Mouse (Mus musculus) pancreas, adult 10 weeks (tissue): Measurements from ENCODE around the gene Rasl11a. TPM values are rescaled to one million over a fixed set of nuclear protein-coding genes. Genes with fewer than 3 reads are reported as not detected.

ENCODE experiments used
- polyA plus RNA-seq: library from polyadenylated mRNA; stranded (reverse); fragments of 350-450 nt; fragmentation: Illumina TruSeq; extraction: RNeasy Lipid Tissue Mini Kit (QIAGEN cat#74804); gene quantifications from one replicate; pipeline ENCODE4 v1.2.3, GENCODE M21; 2015; ENCODE audit warnings: low read depth, low replicate concordance; ENCODE audit not compliant: insufficient read depth

Rasl11a gene
- 4.7 TPM for polyA plus RNA-seq

DNA sequence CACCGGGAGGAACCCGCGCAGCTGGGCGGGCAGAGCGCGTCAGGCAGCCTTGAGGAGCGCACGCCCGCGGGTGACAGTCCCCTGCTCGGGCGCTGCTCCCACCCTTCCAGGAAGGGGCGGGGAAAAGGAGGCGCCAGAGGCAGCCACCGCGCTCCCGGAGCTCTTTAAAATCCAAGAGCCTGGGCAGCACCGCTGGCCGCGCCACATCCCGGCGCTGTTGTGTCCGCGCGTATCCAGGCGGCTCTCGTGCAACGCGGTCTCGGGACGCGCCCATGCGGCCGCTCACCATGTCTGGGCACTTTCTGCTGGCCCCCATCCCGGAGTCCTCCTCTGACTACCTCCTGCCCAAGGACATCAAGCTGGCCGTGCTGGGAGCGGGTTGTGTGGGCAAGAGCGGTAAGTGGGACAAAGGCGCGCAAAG, at the start of gene Rasl11a:
Gene Rasl11a, plus strand, starts transcription at position 127 of the 421 bp plus-strand sequence.

DNA sequence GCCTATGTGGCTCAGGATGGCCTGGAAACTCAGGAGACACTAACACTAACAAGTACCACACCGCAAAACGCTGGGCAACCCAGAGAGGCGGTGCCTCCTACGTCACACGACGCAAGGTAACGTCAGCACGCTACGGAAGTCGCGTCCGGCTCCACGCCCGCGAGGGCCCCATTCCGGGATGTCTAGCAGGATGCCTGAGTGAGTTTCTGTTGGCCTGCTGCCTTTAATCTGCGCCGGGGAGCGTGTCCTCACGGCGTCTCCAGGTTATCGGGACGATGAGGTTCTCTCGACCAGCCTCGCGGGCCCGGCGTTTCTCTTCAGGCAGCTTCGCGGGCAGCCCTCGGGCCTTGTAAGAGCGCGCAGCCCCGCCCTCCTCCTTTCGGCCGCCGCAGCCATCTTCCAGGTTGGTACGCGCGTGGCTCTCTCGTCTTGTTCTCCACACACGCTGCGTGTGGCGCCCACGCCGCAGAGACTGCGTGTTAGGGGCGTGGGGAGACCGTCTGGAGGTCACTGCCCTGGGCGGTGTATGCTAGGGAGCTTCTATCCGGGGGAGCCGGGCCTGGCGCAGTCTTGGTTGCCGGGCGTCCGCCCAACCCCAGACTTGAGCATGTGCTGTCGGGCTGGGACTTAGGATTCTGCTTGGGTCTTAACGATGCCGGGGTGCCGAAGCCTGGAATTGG, 12.0 kb upstream of the Rasl11a start, which contains the start of gene Rpl21:
Gene Rpl21, plus strand, starts transcription at position 122 of the 680 bp plus-strand sequence.

Other genes starting within 250 kb of the Rasl11a start
- gene Usp12, start 50.1 kb upstream of the Rasl11a start, polyA plus RNA-seq = 6.5 TPM
- gene Rpl21, start 12.2 kb upstream of the Rasl11a start, polyA plus RNA-seq = 240 TPM
- gene Gtf3a, start 103.6 kb downstream of the Rasl11a start, polyA plus RNA-seq = 18.3 TPM
- gene Mtif3, start 118.7 kb downstream of the Rasl11a start, polyA plus RNA-seq = 4.0 TPM
- 4.7 TPM for gene Lnx2, start 231.5 kb downstream of the Rasl11a start, polyA plus RNA-seq
- gene Polr1d, start 232.0 kb downstream of the Rasl11a start, polyA plus RNA-seq = 37.7 TPM